Mouse (Mus musculus) olfactory bulb, adult 2 months (tissue): ENCODE measurements around the gene Brinp3.

Experiments
- CTCF ChIP-seq: fragments of 200-500 bp; IDR thresholded peaks from 2 replicates; pipeline ENCODE4 v1.5.1; 2012; ENCODE audit warnings: low read depth, mild to moderate bottlenecking, low read length, moderate library complexity; ENCODE audit not compliant: insufficient read depth
- POLR2A ChIP-seq: fragments of 200-500 bp; IDR thresholded peaks from 2 replicates; pipeline ENCODE4 v1.6.1; 2012; ENCODE audit warnings: mild to moderate bottlenecking, low read depth, low read length, moderate library complexity; ENCODE audit not compliant: insufficient read depth

- TF ChIP-seq CTCF (no peak), POLR2A (no peak)
Observed at GRCm38 (mm10) chr1:146799986-146800553, 305.5 kb downstream of the Brinp3 start.
